Mouse (Mus musculus): ENCODE measurements around the gene Osgep. TPM values are rescaled to one million over a fixed set of nuclear protein-coding genes. Genes with fewer than 3 reads are reported as not detected.
"Not testable (repeated sequence)": the region's sequence is repeated elsewhere in the genome, so short reads cannot be mapped to it uniquely, and the experiment has no call there.

Osgep gene
- total RNA-seq (2014; fragmentation: Nextera tagmentation): 77.5 and 111 TPM in 2 replicates
- 110 and 118 TPM in 2 replicates for total RNA-seq (2017)

- peak; percentile 88 for ATAC-seq (replicated peaks; ENCODE audit: poor library complexity, severe bottlenecking)
Measured at GRCm38 (mm10) chr14:50924281-50925064, at the start of gene Osgep, which contains the start of gene Apex1. TSS of gene Osgep (minus strand) at chr14:50924893. TSS of gene Apex1 (plus strand) at chr14:50924968.

GRCm38 (mm10) chr14:50973700-50974099 is 49.0 kb upstream of the Osgep start:
- no peak for ATAC-seq (replicated peaks; ENCODE audit: poor library complexity, severe bottlenecking)

GRCm38 (mm10) chr14:50973054-50973453 is 48.4 kb upstream of the Osgep start:
- ATAC-seq (replicated peaks; ENCODE audit: poor library complexity, severe bottlenecking): not testable (repeated sequence)

- ATAC-seq (replicated peaks; ENCODE audit: poor library complexity, severe bottlenecking): peak; percentile 69
Measured at GRCm38 (mm10) chr14:50970822-50971221, 46.1 kb upstream of the Osgep start.

- peak; percentile 11; the same call in 1 of the 2 replicates for ATAC-seq (replicated peaks; ENCODE audit: poor library complexity, severe bottlenecking)
Measured at GRCm38 (mm10) chr14:50969558-50970544, 45.2 kb upstream of the Osgep start.

- no peak for ATAC-seq (replicated peaks; ENCODE audit: poor library complexity, severe bottlenecking)
Measured at GRCm38 (mm10) chr14:50969041-50969440, 44.3 kb upstream of the Osgep start.

GRCm38 (mm10) chr14:50968216-50968980 is 43.7 kb upstream of the Osgep start:
- ATAC-seq (replicated peaks; ENCODE audit: poor library complexity, severe bottlenecking): 0 out of 2 replicates have a peak, but pooled peaks have one; percentile 37

- not testable (repeated sequence) for ATAC-seq (replicated peaks; ENCODE audit: poor library complexity, severe bottlenecking)
Measured at GRCm38 (mm10) chr14:50958289-50958995, 33.7 kb upstream of the Osgep start.

- ATAC-seq (replicated peaks; ENCODE audit: poor library complexity, severe bottlenecking): not testable (repeated sequence)
Measured at GRCm38 (mm10) chr14:50957146-50957545, 32.5 kb upstream of the Osgep start.

GRCm38 (mm10) chr14:50956724-50957123 is 32.0 kb upstream of the Osgep start:
- ATAC-seq (replicated peaks; ENCODE audit: poor library complexity, severe bottlenecking): not testable (repeated sequence)

- ATAC-seq (replicated peaks; ENCODE audit: poor library complexity, severe bottlenecking): peak; percentile 65
Measured at GRCm38 (mm10) chr14:50955942-50956508, 31.3 kb upstream of the Osgep start, which contains the start of gene Pnp2. TSS of gene Pnp2 (plus strand) at chr14:50955992.

- ATAC-seq (replicated peaks; ENCODE audit: poor library complexity, severe bottlenecking): peak; percentile 45
Measured at GRCm38 (mm10) chr14:50955487-50955886, 30.8 kb upstream of the Osgep start.

- not testable (repeated sequence) for ATAC-seq (replicated peaks; ENCODE audit: poor library complexity, severe bottlenecking)
Measured at GRCm38 (mm10) chr14:50945526-50945925, 20.8 kb upstream of the Osgep start.

- ATAC-seq (replicated peaks; ENCODE audit: poor library complexity, severe bottlenecking): not testable (repeated sequence)
Measured at GRCm38 (mm10) chr14:50945081-50945480, 20.4 kb upstream of the Osgep start.

- peak; percentile 65 for ATAC-seq (replicated peaks; ENCODE audit: poor library complexity, severe bottlenecking)
Measured at GRCm38 (mm10) chr14:50944668-50945033, 20.0 kb upstream of the Osgep start.

GRCm38 (mm10) chr14:50943932-50944667 is 19.4 kb upstream of the Osgep start, which contains the start of gene Gm49342:
TSS of gene Gm49342 (plus strand) at chr14:50944517.
- peak; percentile 85 for ATAC-seq (replicated peaks; ENCODE audit: poor library complexity, severe bottlenecking)

GRCm38 (mm10) chr14:50938940-50939339 is 14.2 kb upstream of the Osgep start:
- ATAC-seq (replicated peaks; ENCODE audit: poor library complexity, severe bottlenecking): peak; percentile 85
